ENCODE assay signal across 8 mouse cellular contexts in the genomic region with DNA sequence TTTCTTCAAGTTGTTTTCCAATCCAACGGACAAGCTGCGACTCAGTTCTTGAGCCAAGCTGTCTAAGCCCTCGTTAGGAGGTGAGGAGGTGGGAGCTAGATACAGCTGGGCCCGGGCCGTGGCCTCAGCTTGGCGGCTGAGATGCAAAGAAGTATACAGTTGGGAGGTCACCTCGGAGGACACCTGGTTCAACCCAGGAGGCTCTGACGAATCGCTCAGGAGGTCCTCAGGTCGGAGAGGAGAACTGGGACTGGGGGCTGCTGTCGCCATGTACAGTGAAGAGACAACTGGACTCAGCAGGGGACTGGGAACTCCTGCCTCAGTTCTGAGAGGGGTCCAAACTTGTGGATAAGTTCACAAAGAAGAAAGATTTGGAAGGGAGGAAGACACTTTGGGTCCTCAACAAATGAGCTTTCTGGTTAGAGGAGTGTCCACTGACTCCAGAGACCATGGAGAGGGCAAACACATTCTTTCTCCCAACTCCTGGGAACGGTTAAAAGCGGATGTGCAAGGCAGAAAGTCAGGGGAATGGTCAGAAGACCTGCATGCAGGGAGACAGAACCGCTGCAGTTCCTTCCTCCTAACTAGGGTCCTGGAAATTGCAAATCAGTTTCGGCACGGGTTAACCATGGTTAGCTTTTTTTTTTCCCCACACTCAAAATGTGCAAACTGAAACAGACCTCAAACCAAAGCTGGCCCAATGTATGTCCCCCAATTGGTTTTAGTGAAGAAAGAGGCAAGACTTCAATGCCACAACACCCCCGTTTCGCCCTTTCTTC. TPM values are rescaled to one million over a fixed set of nuclear protein-coding genes. Genes with fewer than 3 reads are reported as not detected.
DNase-seq lines count a peak whose midpoint lies in the region; ATAC-seq and TF ChIP-seq lines count a peak whose summit lies in the region.

No protein-coding gene starts in this region.

- DNase-seq in heart, embryonic 10.5 days (ENCODE audit: low spot score) = no peak
- DNase-seq in heart, postnatal 4 days = no peak
- DNase-seq in forebrain, embryonic 10.5 days (ENCODE audit: extremely low spot score, low spot score) = no peak
- no peak for DNase-seq in ovary, postnatal 10 days (ENCODE audit: low spot score)
- DNase-seq in urinary bladder, postnatal 10 days (ENCODE audit: low spot score) = no peak

- peak overlapping the region; percentile 61 for H3K4me2 ChIP-seq in limb, embryonic 15.5 days
- H3K4me2 ChIP-seq in stomach, embryonic 16.5 days (ENCODE audit: low read depth, low read length) = peak overlapping the region; percentile 93

- TF ChIP-seq CTCF in E14TG2a.4 (conservative IDR thresholded peaks at IDR 0.05; ENCODE audit: low read length) = no peak

- peaks cover 30% of the 10 kb centered on the region for H3K36me3 ChIP-seq in heart, embryonic 10.5 days
- peaks cover 42% of the 10 kb centered on the region for H3K36me3 ChIP-seq in E14TG2a.4 (ENCODE audit: insufficient read depth, low read length)
- peaks cover 34% of the 10 kb centered on the region for H3K36me3 ChIP-seq in forebrain, embryonic 10.5 days (replicated peaks)
- peaks cover 29% of the 10 kb centered on the region for H3K36me3 ChIP-seq in limb, embryonic 15.5 days
- no peaks in the 10 kb centered on the region; the same call in 1 of the 2 replicates for H3K36me3 ChIP-seq in stomach, embryonic 16.5 days (ENCODE audit: control insufficient read depth, insufficient read depth, low read length)

- peaks cover 49% of the 10 kb centered on the region for H3K4me1 ChIP-seq in heart, embryonic 10.5 days
- peaks cover 48% of the 10 kb centered on the region for H3K4me1 ChIP-seq in E14TG2a.4 (replicated peaks; ENCODE audit: low read depth, low read length)
- peaks cover 65% of the 10 kb centered on the region for H3K4me1 ChIP-seq in forebrain, embryonic 10.5 days
- peaks cover 49% of the 10 kb centered on the region for H3K4me1 ChIP-seq in limb, embryonic 15.5 days
- H3K4me1 ChIP-seq in stomach, embryonic 16.5 days (ENCODE audit: control insufficient read depth, insufficient read depth, low read length) = peaks cover 33% of the 10 kb centered on the region

- WGBS in heart, embryonic 10.5 days = 28% methylated on average over 18 of the region's 18 CpGs
- 33% methylated on average over 18 of the region's 18 CpGs for WGBS in forebrain, embryonic 10.5 days
- 17% methylated on average over 18 of the region's 18 CpGs for WGBS in limb, embryonic 15.5 days
- 12% methylated on average over 18 of the region's 18 CpGs for WGBS in stomach, embryonic 16.5 days

- H3K4me3 ChIP-seq in heart, embryonic 10.5 days = peak overlapping the region; percentile 77
- H3K4me3 ChIP-seq in E14TG2a.4 (replicated peaks; ENCODE audit: low read length) = peak overlapping the region; percentile 89
- H3K4me3 ChIP-seq in forebrain, embryonic 10.5 days = peak overlapping the region; percentile 77
- peak overlapping the region; percentile 64 for H3K4me3 ChIP-seq in limb, embryonic 15.5 days
- peak overlapping the region; percentile 77 for H3K4me3 ChIP-seq in stomach, embryonic 16.5 days (replicated peaks; ENCODE audit: low read length)

- peak overlapping the region; percentile 94 for H3K27ac ChIP-seq in heart, embryonic 10.5 days
- peak overlapping the region; percentile 97 for H3K27ac ChIP-seq in forebrain, embryonic 10.5 days
- peak overlapping the region; percentile 84 for H3K27ac ChIP-seq in limb, embryonic 15.5 days
- H3K27ac ChIP-seq in stomach, embryonic 16.5 days (ENCODE audit: low read length) = peak overlapping the region; percentile 87

- H3K9me3 ChIP-seq in heart, embryonic 10.5 days = no peaks in the 10 kb centered on the region
- no peaks in the 10 kb centered on the region for H3K9me3 ChIP-seq in E14TG2a.4 (ENCODE audit: low read length)
- H3K9me3 ChIP-seq in forebrain, embryonic 10.5 days = no peaks in the 10 kb centered on the region
- no peaks in the 10 kb centered on the region for H3K9me3 ChIP-seq in limb, embryonic 15.5 days
- no peaks in the 10 kb centered on the region for H3K9me3 ChIP-seq in stomach, embryonic 16.5 days (replicated peaks; ENCODE audit: control insufficient read depth, low read length)

- no peak for ATAC-seq in limb, embryonic 15.5 days (ENCODE audit: insufficient number of reproducible peaks, low FRiP score, low TSS enrichment, low read depth)
- ATAC-seq in stomach, embryonic 16.5 days (ENCODE audit: insufficient read depth, low FRiP score) = no peak

- H3K9ac ChIP-seq in limb, embryonic 15.5 days = peak overlapping the region; percentile 70
- H3K9ac ChIP-seq in stomach, embryonic 16.5 days (ENCODE audit: low read length) = peak overlapping the region; percentile 90

- peaks cover 17% of the 10 kb centered on the region for H3K27me3 ChIP-seq in heart, embryonic 10.5 days (ENCODE audit: insufficient read depth, poor library complexity, severe bottlenecking)
- peaks cover 17% of the 10 kb centered on the region for H3K27me3 ChIP-seq in E14TG2a.4 (ENCODE audit: insufficient read depth, low read length)
- H3K27me3 ChIP-seq in forebrain, embryonic 10.5 days (ENCODE audit: poor library complexity, severe bottlenecking) = peaks cover 22% of the 10 kb centered on the region
- peaks cover 16% of the 10 kb centered on the region for H3K27me3 ChIP-seq in limb, embryonic 15.5 days
- peaks cover 3% of the 10 kb centered on the region for H3K27me3 ChIP-seq in stomach, embryonic 16.5 days (ENCODE audit: control insufficient read depth, insufficient read depth, low read length)

RNA-seq across cellular contexts. Expression of gene Cntrob, which starts 0.7 kb away (rescaled TPM):
- polyA plus RNA-seq in heart, embryonic 10.5 days (2016; fragmentation: Nextera tagmentation; extraction: Ambion mirVana) = 20.7 and 21.4 TPM in 2 replicates
- 10 to 100 TPM; 14.8 to 17.9 TPM for total RNA-seq in heart, postnatal 4 days (2021)
- polyA plus RNA-seq in forebrain, embryonic 10.5 days (2016; fragmentation: Nextera tagmentation; extraction: Ambion mirVana) = 37.7 and 44.2 TPM in 2 replicates
- polyA plus RNA-seq in limb, embryonic 15.5 days (2015; fragmentation: Nextera tagmentation; extraction: Ambion mirVana) = 18.8 and 20.6 TPM in 2 replicates
- polyA plus RNA-seq in stomach, embryonic 16.5 days (2015; fragmentation: Nextera tagmentation; extraction: Ambion mirVana) = 18.3 and 18.9 TPM in 2 replicates

RNA-seq across cellular contexts. Expression of gene Trappc1, which starts 0.9 kb away (rescaled TPM):
- polyA plus RNA-seq in heart, embryonic 10.5 days (2016; fragmentation: Nextera tagmentation; extraction: Ambion mirVana) = 155 and 186 TPM in 2 replicates
- total RNA-seq in heart, postnatal 4 days (2021) = 10 to 100 TPM; 81.6 to 86.4 TPM
- 170 and 179 TPM in 2 replicates for polyA plus RNA-seq in forebrain, embryonic 10.5 days (2016; fragmentation: Nextera tagmentation; extraction: Ambion mirVana)
- 144 and 145 TPM in 2 replicates for polyA plus RNA-seq in limb, embryonic 15.5 days (2015; fragmentation: Nextera tagmentation; extraction: Ambion mirVana)
- polyA plus RNA-seq in stomach, embryonic 16.5 days (2015; fragmentation: Nextera tagmentation; extraction: Ambion mirVana) = 131 and 147 TPM in 2 replicates

RNA-seq across cellular contexts. Expression of gene Kcnab3, which starts 3.2 kb away (rescaled TPM):
- 0.45 and 0.59 TPM in 2 replicates for polyA plus RNA-seq in heart, embryonic 10.5 days (2016; fragmentation: Nextera tagmentation; extraction: Ambion mirVana)
- total RNA-seq in heart, postnatal 4 days (2021) = 1 to 10 TPM; 1.5 to 2.1 TPM
- polyA plus RNA-seq in forebrain, embryonic 10.5 days (2016; fragmentation: Nextera tagmentation; extraction: Ambion mirVana) = 1.1 and 1.2 TPM in 2 replicates
- polyA plus RNA-seq in limb, embryonic 15.5 days (2015; fragmentation: Nextera tagmentation; extraction: Ambion mirVana) = 2.2 and 2.3 TPM in 2 replicates
- 0.65 and 0.79 TPM in 2 replicates for polyA plus RNA-seq in stomach, embryonic 16.5 days (2015; fragmentation: Nextera tagmentation; extraction: Ambion mirVana)

RNA-seq across cellular contexts. Expression of gene Rnf227, which starts 17.4 kb away (rescaled TPM):
- polyA plus RNA-seq in heart, embryonic 10.5 days (2016; fragmentation: Nextera tagmentation; extraction: Ambion mirVana) = 6.4 and 9.8 TPM in 2 replicates
- total RNA-seq in heart, postnatal 4 days (2021) = 1 to 10 TPM; 2.4 to 3.1 TPM
- polyA plus RNA-seq in forebrain, embryonic 10.5 days (2016; fragmentation: Nextera tagmentation; extraction: Ambion mirVana) = 17.0 and 19.7 TPM in 2 replicates
- polyA plus RNA-seq in limb, embryonic 15.5 days (2015; fragmentation: Nextera tagmentation; extraction: Ambion mirVana) = 15.6 and 17.2 TPM in 2 replicates
- polyA plus RNA-seq in stomach, embryonic 16.5 days (2015; fragmentation: Nextera tagmentation; extraction: Ambion mirVana) = 11.8 TPM in 2 replicates

RNA-seq across cellular contexts. Expression of gene Chd3, which starts 46.3 kb away (rescaled TPM):
- 15.8 and 26.5 TPM in 2 replicates for polyA plus RNA-seq in heart, embryonic 10.5 days (2016; fragmentation: Nextera tagmentation; extraction: Ambion mirVana)
- total RNA-seq in heart, postnatal 4 days (2021) = 10 to 100 TPM; 75.3 to 76.7 TPM
- 40.7 and 44.9 TPM in 2 replicates for polyA plus RNA-seq in forebrain, embryonic 10.5 days (2016; fragmentation: Nextera tagmentation; extraction: Ambion mirVana)
- polyA plus RNA-seq in limb, embryonic 15.5 days (2015; fragmentation: Nextera tagmentation; extraction: Ambion mirVana) = 77.4 and 89.3 TPM in 2 replicates
- 48.5 and 55.4 TPM in 2 replicates for polyA plus RNA-seq in stomach, embryonic 16.5 days (2015; fragmentation: Nextera tagmentation; extraction: Ambion mirVana)
